Mouse (Mus musculus) hindbrain, embryonic 14.5 days (tissue): ENCODE measurements around the gene Rabep1. TPM values are rescaled to one million over a fixed set of nuclear protein-coding genes. Genes with fewer than 3 reads are reported as not detected.
A peak's percentile ranks its signal among the peaks of the same experiment; 100 is the strongest.
"Not testable (repeated sequence)": the region's sequence is repeated elsewhere in the genome, so short reads cannot be mapped to it uniquely, and the experiment has no call there.

Experiments
- ATAC-seq: fragments of 200-750 bp; cut with Nextera tagmentation; 2 replicates; pipeline ENCODE4 v1.8.0; 2017; ENCODE audit warnings: moderate number of reproducible peaks, mild to moderate bottlenecking, moderate TSS enrichment, moderate library complexity; ENCODE audit not compliant: low FRiP score
- DNase-seq: peaks from one replicate; pipeline ENCODE4 v3.0.0-alpha.2; 2015; ENCODE audit warnings: low spot score
- H3K27ac ChIP-seq: fragments of 300-500 bp; sonication (generic); 2 replicates; pipeline ENCODE4 v1.5.1; 2014; ENCODE audit warnings: mild to moderate bottlenecking, moderate library complexity
- H3K27me3 ChIP-seq: fragments of 300-500 bp; sonication (generic); 2 replicates; pipeline ENCODE4 v1.6.1; 2014; ENCODE audit warnings: mild to moderate bottlenecking, low read length, mixed read lengths; ENCODE audit not compliant: control insufficient read depth, insufficient read depth
- H3K36me3 ChIP-seq: fragments of 300-500 bp; sonication (generic); replicated peaks from 2 replicates; pipeline ENCODE4 v1.6.1; 2014; ENCODE audit not compliant: control insufficient read depth, insufficient read depth
- H3K4me1 ChIP-seq: fragments of 300-500 bp; sonication (generic); replicated peaks from 2 replicates; pipeline ENCODE4 v1.6.1; 2014; ENCODE audit warnings: antibody characterized with exemption, low read length, mixed read lengths; ENCODE audit not compliant: control insufficient read depth, insufficient read depth
- H3K4me2 ChIP-seq: fragments of 300-500 bp; sonication (generic); replicated peaks from 2 replicates; pipeline ENCODE4 v1.6.1; 2014; ENCODE audit warnings: mild to moderate bottlenecking, moderate library complexity
- H3K4me3 ChIP-seq: fragments of 300-500 bp; sonication (generic); replicated peaks from 2 replicates; pipeline ENCODE4 v1.5.1; 2014; ENCODE audit warnings: mild to moderate bottlenecking, low read length
- H3K9ac ChIP-seq: fragments of 300-500 bp; sonication (generic); 2 replicates; pipeline ENCODE4 v1.6.1; 2014
- H3K9me3 ChIP-seq: fragments of 300-500 bp; sonication (generic); 2 replicates; pipeline ENCODE4 v1.6.1; 2016; ENCODE audit warnings: low read length; ENCODE audit not compliant: control insufficient read depth
- WGBS: fragments of 180-500 bp; shearing (Covaris S2); extraction: QIAGEN DNeasy Blood & Tissue Kit; methylation state at CpG from one replicate; pipeline ENCODE4 v1.1.7; 2014; 5-methylcytosine and 5-hydroxymethylcytosine counted together
- polyA plus RNA-seq: library from polyadenylated mRNA; unstranded; fragments of >200 nt; fragmentation: Nextera tagmentation; extraction: Ambion mirVana; gene quantifications from 2 replicates; pipeline ENCODE4 v1.2.1, GENCODE M21; 2014

Gene Rabep1
- polyA plus RNA-seq, 1 experiment from 2014 or later: 77.5 TPM

GRCm38 (mm10) chr11:70843701-70844551 is 652 bp upstream of the Rabep1 start:
- WGBS: 23% methylated on average over 12 of the region's 12 CpGs
- Histone ChIP-seq H3K4me3 (peak overlapping the region; percentile 91), H3K9ac (0 out of 2 replicates have a peak overlapping the region, but pooled peaks have one; percentile 22), H3K4me1 (peaks cover 18% of the 10 kb centered on the region), H3K27me3 (no peaks in the 10 kb centered on the region), H3K4me2 (peak overlapping the region; percentile 73), H3K36me3 (no peaks in the 10 kb centered on the region), H3K9me3 (no peaks in the 10 kb centered on the region), H3K27ac (no peak overlapping the region)
- ATAC-seq (0 out of 2 replicates have a peak, but pooled peaks have one; percentile 4), DNase-seq (no peak)

- Histone ChIP-seq H3K4me2 (peak overlapping the region; percentile 73), H3K4me3 (peak overlapping the region; percentile 91), H3K27me3 (no peaks in the 10 kb centered on the region), H3K36me3 (no peaks in the 10 kb centered on the region), H3K9ac (peak overlapping the region; percentile 97), H3K9me3 (no peaks in the 10 kb centered on the region), H3K4me1 (peaks cover 18% of the 10 kb centered on the region), H3K27ac (peak overlapping the region; percentile 88; the same call in 1 of the 2 replicates)
- DNase-seq: no peak
- no peak for ATAC-seq
- WGBS: 6% methylated on average over 19 of the region's 19 CpGs
Measured at GRCm38 (mm10) chr11:70845457-70845978, 940 bp downstream of the Rabep1 start.

- peak overlapping the region; percentile 73 for H3K4me2 ChIP-seq
- H3K27me3 ChIP-seq: no peaks in the 10 kb centered on the region
- DNase-seq: no peak
- no peak overlapping the region for H3K27ac ChIP-seq
- H3K4me1 ChIP-seq: peaks cover 18% of the 10 kb centered on the region
- no peaks in the 10 kb centered on the region for H3K9me3 ChIP-seq
- ATAC-seq: no peak
- H3K9ac ChIP-seq: 0 out of 2 replicates have a peak overlapping the region, but pooled peaks have one; percentile 97
- peak overlapping the region; percentile 91 for H3K4me3 ChIP-seq
- H3K36me3 ChIP-seq: no peaks in the 10 kb centered on the region
- 53% methylated on average over 2 of the region's 2 CpGs for WGBS
Measured at GRCm38 (mm10) chr11:70846029-70846428, 1.5 kb downstream of the Rabep1 start.

GRCm38 (mm10) chr11:70860371-70860770 is 15.8 kb downstream of the Rabep1 start:
- no peak for DNase-seq
- no peak for ATAC-seq
- H3K9ac ChIP-seq: no peak overlapping the region
- no peaks in the 10 kb centered on the region for H3K36me3 ChIP-seq
- H3K27ac ChIP-seq: no peak overlapping the region
- H3K9me3 ChIP-seq: no peaks in the 10 kb centered on the region
- WGBS: 87% methylated on average over 1 of the region's 1 CpGs
- no peaks in the 10 kb centered on the region for H3K27me3 ChIP-seq
- H3K4me2 ChIP-seq: no peak overlapping the region
- no peak overlapping the region for H3K4me3 ChIP-seq
- H3K4me1 ChIP-seq: no peaks in the 10 kb centered on the region

GRCm38 (mm10) chr11:70863204-70863603 is 18.6 kb downstream of the Rabep1 start:
- not testable (repeated sequence) for H3K27me3 ChIP-seq, H3K4me3 ChIP-seq, ATAC-seq, H3K36me3 ChIP-seq, H3K9ac ChIP-seq, H3K27ac ChIP-seq, H3K4me1 ChIP-seq, H3K9me3 ChIP-seq, DNase-seq, H3K4me2 ChIP-seq
- 100% methylated on average over 2 of the region's 2 CpGs for WGBS

- Histone ChIP-seq H3K27ac (no peak overlapping the region), H3K4me2 (no peak overlapping the region), H3K4me3 (no peak overlapping the region), H3K9me3 (no peaks in the 10 kb centered on the region), H3K4me1 (no peaks in the 10 kb centered on the region), H3K9ac (no peak overlapping the region), H3K36me3 (no peaks in the 10 kb centered on the region), H3K27me3 (no peaks in the 10 kb centered on the region)
- ATAC-seq (no peak), DNase-seq (no peak)
- 96% methylated on average over 2 of the region's 2 CpGs for WGBS
Measured at GRCm38 (mm10) chr11:70865223-70865622, 20.6 kb downstream of the Rabep1 start.

GRCm38 (mm10) chr11:70869263-70869662 is 24.7 kb downstream of the Rabep1 start:
- H3K9me3 ChIP-seq: no peaks in the 10 kb centered on the region
- ATAC-seq (no peak), DNase-seq (no peak)
- peaks cover 10% of the 10 kb centered on the region; the same call in 1 of the 2 replicates for H3K4me1 ChIP-seq
- H3K27me3 ChIP-seq: no peaks in the 10 kb centered on the region
- no peak overlapping the region for H3K27ac ChIP-seq
- WGBS: 92% methylated on average over 3 of the region's 3 CpGs
- H3K9ac ChIP-seq: no peak overlapping the region
- no peaks in the 10 kb centered on the region for H3K36me3 ChIP-seq
- H3K4me3 ChIP-seq: no peak overlapping the region
- no peak overlapping the region for H3K4me2 ChIP-seq

GRCm38 (mm10) chr11:70869811-70870210 is 25.2 kb downstream of the Rabep1 start:
- Histone ChIP-seq H3K36me3 (no peaks in the 10 kb centered on the region), H3K4me1 (peaks cover 10% of the 10 kb centered on the region; the same call in 1 of the 2 replicates), H3K9me3 (no peaks in the 10 kb centered on the region), H3K27ac (no peak overlapping the region), H3K4me2 (no peak overlapping the region), H3K27me3 (no peaks in the 10 kb centered on the region), H3K4me3 (no peak overlapping the region), H3K9ac (no peak overlapping the region)
- DNase-seq: no peak
- ATAC-seq: no peak
- WGBS: 95% methylated on average over 2 of the region's 2 CpGs

GRCm38 (mm10) chr11:70870407-70870806 is 25.8 kb downstream of the Rabep1 start:
- DNase-seq: peak; percentile 66
- Histone ChIP-seq H3K9ac (no peak overlapping the region), H3K27ac (no peak overlapping the region), H3K4me3 (no peak overlapping the region), H3K36me3 (no peaks in the 10 kb centered on the region), H3K4me1 (peaks cover 10% of the 10 kb centered on the region; the same call in 1 of the 2 replicates), H3K27me3 (no peaks in the 10 kb centered on the region), H3K4me2 (no peak overlapping the region), H3K9me3 (no peaks in the 10 kb centered on the region)
- 89% methylated on average over 1 of the region's 1 CpGs for WGBS
- no peak for ATAC-seq
